Mouse (Mus musculus) thymus, postnatal 14 days (tissue): ENCODE measurements around the gene Ptpn14.
"Not testable (repeated sequence)": the region's sequence is repeated elsewhere in the genome, so short reads cannot be mapped to it uniquely, and the experiment has no call there.

ENCODE experiments used
- DNase-seq: peaks from one replicate; pipeline ENCODE4 v3.0.0; 2021

Gene Ptpn14

GRCm38 (mm10) chr1:189727884-189728783 is at the start of gene Ptpn14:
Ptpn14 (plus strand) TSS chr1:189728268.
- DNase-seq: peak; percentile 82

DNA sequence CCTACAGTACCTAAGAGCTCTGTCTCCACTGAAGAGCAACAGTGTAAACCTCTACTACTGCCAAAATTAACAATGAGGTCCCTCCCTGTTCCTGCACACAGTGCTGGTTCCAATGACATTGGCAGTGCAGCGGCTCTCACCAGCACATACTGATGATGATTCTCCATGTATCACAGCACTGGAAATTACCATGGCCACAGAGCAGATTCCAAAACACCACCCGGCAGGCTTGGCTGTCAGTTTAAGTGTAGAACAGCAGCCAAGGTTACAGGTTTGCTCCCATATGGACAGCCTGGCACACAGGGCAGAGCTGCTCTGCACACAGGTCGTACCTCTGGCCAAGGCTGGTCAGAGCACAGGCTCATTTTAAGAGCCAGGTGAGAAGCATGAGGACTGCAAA is 48.5 kb upstream of the Ptpn14 start:
- no peak for DNase-seq

DNA sequence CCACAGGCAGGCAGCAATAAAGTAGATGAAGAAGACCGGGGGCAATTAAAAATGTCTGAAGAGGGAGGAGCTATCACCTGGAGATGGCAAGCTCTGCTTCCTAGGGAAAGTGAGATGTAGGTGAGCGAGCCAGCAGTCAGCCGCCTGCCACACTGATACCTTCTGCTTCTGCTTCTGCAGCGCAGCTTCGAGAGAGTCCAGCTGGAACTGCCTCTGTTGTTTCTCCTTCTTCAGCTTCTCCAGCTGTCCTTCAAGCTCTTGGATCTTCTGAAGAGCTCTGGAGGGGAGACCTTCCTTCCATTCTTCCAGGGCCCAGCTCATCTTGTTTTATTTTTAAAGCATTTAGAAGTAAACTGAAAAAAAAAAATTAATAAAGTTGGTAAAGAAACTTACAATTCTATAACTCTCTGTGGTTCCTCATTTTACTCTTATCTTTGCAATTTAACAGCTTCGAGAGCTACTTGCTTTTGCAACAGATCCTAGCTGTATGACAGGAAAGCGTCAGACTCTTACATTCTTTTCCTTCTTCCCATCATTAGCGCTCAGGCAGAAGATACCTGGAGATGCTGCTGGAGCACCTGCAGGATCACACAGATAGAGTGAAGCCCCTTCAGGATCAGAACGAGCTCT is 43.2 kb upstream of the Ptpn14 start:
- no peak for DNase-seq

- DNase-seq: no peak
Observed at GRCm38 (mm10) chr1:189686025-189686424, 42.0 kb upstream of the Ptpn14 start.

GRCm38 (mm10) chr1:189687654-189688387 is 40.2 kb upstream of the Ptpn14 start, which contains the start of gene Cenpf:
Cenpf (minus strand) TSS chr1:189688086.
- peak; percentile 98 for DNase-seq

- DNase-seq: no peak
Observed at GRCm38 (mm10) chr1:189688388-189688750, 39.7 kb upstream of the Ptpn14 start.

DNA sequence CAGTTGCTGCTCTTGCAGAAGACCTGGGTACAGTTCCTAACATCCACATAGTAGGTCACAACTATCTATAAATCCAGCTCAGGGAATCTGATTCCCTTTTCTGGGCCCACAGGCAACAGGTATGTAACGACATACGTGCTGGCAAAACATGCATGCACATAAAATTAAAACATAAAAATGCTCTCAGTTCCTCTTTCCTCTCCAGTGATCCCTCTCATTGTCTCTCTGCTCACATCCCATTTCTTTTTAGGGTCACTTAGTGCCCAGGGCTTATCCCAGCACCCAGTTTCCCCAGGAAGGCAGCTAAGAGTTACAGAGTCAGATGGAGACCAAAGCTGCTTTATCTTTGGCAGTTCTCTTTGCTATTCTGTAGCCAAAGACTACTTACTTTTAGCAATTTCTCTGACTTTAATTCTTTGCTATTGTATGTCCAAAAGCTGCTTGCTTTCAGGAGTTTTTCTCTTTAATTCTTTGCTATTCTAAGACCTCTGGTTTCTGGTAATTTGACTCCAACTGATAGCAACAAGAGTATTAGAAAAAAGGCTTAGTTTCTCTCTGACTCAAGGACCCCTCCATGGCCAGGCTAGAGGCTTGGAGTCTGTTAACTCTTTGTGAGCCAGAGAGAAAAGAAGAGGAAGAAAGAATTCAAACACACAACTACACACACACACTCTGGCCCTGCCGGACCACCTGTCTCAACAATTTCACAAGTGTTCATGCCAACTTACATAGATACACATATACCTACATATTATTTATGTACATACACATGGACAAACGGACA is 38.8 kb upstream of the Ptpn14 start:
- DNase-seq: no peak

DNA sequence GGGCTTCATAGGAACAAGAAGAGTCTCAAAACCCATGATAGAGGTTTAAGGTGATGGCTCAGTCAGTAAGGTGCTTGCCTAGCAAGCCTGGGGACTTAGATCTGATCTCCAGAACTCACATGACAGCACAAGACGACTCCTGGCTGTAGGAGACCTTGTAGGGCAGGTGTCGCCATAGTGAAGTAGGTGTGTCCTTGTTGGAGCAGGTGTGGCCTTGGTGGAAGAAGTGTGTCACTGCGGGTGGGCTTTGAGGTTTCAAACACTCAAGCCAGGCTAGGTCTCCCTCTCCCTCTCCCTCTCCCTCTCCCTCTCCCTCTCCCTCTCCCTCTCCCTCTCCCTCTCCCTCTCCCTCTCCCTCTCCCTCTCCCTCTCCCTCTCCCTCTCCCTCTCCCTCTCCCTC is 35.6 kb upstream of the Ptpn14 start:
- DNase-seq: not testable (repeated sequence)

DNA sequence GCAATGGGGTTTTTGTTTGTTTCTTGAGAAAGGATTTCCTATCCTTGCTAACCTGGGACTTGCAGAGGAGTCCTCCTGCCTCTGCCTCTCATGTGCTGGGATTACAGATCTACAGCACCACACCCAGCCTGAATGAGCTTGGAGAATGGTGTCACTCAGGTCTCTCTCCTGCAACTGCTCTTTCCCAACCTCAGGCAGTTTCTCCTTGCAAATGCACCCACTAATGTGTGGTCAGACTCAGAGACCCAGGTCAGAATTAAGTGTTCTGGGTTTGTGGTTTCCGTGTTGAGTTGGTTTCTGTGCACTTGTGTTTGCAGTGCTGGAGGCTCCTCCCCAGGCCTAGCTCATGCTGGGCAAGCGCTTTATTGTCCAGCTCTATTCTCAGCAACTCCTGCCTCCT is 33.7 kb upstream of the Ptpn14 start:
- DNase-seq: no peak

DNA sequence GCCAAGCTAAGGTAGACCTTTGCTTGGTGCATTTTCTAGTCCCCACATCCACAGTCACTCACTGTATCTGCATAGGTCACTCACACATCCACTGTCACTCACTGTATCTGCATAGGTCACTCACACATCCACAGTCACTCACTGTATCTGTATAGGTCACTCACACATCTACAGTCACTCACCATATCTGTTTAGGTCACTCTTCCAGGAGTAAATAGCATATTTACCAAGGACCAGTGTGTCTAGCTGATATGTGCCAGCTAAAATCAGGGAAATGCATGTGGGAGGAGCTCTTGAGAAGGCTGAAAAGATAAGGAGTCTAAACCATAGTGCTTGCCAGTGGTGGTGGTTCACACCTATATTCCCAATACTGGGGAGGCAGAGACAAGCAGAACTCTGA is 32.7 kb upstream of the Ptpn14 start:
- no peak for DNase-seq

- no peak for DNase-seq
Observed at GRCm38 (mm10) chr1:189698416-189698815, 29.7 kb upstream of the Ptpn14 start.

DNA sequence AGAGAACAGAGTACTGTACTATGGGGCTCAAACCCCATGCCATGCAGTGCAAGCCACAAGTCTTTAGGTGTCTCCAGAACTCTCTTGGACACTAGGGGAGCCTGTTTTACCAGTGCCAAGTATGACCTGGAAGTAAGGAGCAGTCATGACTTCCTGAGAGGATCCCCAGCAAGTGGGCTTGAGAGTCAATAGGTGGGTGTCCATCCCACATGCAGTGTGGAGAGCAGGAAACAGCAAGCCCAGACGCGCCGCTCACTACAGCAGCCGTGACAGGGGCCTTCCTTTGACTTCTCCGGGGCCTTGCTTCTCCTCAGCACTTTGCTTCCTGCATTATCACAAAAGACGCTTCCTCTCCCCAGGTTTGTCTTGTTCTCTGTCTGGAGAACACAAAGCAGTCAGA is 27.9 kb upstream of the Ptpn14 start:
- no peak for DNase-seq

- peak; percentile 80 for DNase-seq
Observed at GRCm38 (mm10) chr1:189700990-189701389, 27.1 kb upstream of the Ptpn14 start.

- DNase-seq: peak; percentile 75
Observed at GRCm38 (mm10) chr1:189703156-189703555, 24.9 kb upstream of the Ptpn14 start.

DNA sequence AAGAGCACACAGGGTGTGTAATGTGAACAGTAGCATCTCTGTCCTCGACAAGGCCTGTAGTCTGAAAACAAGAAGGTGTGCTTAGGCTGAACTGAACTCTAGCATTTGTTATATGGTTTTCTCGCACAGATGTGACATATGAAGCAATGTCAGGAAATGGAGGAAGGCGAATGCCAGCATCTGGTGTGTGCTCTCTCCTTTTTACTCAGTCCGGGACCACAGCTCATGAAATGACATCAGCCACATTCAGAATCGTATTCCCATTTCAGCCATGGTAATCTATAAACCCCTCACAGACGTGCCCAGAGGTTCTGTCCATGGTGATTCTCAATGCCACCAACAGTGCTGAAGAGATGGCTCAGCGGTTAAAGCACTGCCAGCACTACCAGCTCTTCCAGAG is 24.5 kb upstream of the Ptpn14 start:
- no peak for DNase-seq

- no peak for DNase-seq
Observed at GRCm38 (mm10) chr1:189706040-189706645, 21.9 kb upstream of the Ptpn14 start.

- DNase-seq: no peak
Observed at GRCm38 (mm10) chr1:189707014-189707413, 21.1 kb upstream of the Ptpn14 start.

DNA sequence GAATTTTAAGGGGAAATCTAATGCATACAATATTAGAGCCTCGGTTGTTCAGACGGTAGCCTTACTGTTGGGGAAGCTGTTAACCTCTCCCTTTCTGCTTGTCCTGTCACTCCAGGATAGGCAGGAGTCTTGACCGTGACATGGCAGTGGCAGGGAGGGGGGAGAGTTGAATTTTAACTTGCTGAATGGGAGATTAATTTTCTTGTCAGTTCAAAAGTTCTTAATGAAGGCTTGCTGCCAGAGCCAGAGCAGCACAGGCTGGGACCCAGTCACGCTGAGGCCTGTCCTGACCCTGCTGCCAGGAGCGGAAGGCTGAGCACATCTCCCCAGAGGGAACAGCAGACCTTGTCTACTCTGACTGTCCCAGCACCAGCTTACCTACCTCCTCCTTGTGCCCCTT is 20.6 kb upstream of the Ptpn14 start:
- DNase-seq: no peak

GRCm38 (mm10) chr1:189709001-189709400 is 19.1 kb upstream of the Ptpn14 start:
- no peak for DNase-seq

DNA sequence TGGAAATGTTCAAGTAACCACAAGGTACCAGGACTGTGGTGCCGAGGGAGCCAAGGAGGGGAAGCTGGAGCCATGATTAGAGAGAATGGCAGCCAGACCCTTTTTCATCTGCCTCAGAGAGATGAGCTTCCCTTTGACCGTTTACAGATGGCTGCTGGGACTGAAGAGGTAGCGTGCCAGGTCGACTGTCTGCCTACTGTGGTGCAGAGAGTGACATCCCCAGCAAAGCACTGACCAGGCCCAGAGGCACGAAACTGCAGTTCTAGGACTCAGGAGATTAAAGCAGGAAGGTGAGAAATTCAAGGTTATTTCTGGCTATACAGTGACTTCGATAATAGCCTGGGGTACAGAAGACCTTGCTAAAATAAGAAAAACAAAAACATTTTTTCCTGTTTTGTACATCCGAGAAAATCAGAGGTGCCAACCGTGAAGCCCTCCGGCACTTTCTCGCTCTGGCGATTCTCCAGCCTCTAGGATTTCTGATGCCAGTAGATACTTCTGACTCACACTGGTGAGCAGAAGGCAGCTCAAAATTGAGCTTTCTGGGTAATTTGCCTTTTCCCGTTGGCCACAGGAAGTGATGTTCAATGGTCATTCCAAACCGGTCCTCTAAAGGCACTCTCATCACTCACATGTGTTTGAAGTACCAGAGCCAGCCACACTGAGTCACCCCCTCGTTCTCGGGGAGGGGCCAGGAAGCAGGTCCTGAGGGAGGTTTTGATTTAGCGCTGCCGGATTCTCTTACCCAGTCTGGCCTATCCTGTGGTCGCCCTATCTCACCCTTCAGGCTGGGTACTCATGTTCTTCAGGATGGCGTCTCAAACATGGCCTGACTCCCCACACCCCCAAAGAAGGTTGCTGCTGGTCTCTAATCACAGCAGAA is 11.9 kb upstream of the Ptpn14 start:
- no peak for DNase-seq

GRCm38 (mm10) chr1:189717546-189717945 is 10.5 kb upstream of the Ptpn14 start:
- no peak for DNase-seq
